ENCODE assay signal across 9 mouse cellular contexts in genomic region chr5:124186465-124186854, GRCm38 (mm10).
DNase-seq lines count a peak whose midpoint lies in the region; ATAC-seq and TF ChIP-seq lines count a peak whose summit lies in the region.
"Had no signal": no experiment of that assay in that cellular context is flagged by ENCODE, and none has a peak within 500 bp of the region (broad histone marks: within the 10 kb centered on the region; RNA-seq: fewer than 3 reads in every experiment).

No protein-coding gene starts in this region.

- H3K9ac ChIP-seq in kidney, embryonic 14.5 days (ENCODE audit: low read depth, low read length) = no peak overlapping the region
- H3K9ac ChIP-seq in limb, embryonic 12.5 days (replicated peaks) = no peak overlapping the region; the same call in 1 of the 2 replicates

- H3K27ac ChIP-seq in kidney, embryonic 14.5 days (ENCODE audit: low read depth, low read length) = no peak overlapping the region
- H3K27ac ChIP-seq in limb, embryonic 12.5 days = peak overlapping the region; percentile 29; the same call in 1 of the 2 replicates
- H3K27ac ChIP-seq: macrophage had no signal

- no peaks in the 10 kb centered on the region for H3K27me3 ChIP-seq in kidney, embryonic 14.5 days (ENCODE audit: control insufficient read depth, insufficient read depth, low read length)
- peaks cover 31% of the 10 kb centered on the region for H3K27me3 ChIP-seq in limb, embryonic 12.5 days

- no peak for TF ChIP-seq POLR2A in lung, adult 2 months (IDR thresholded peaks at IDR 0.05; ENCODE audit: borderline replicate concordance, extremely low read depth, low read depth, low read length)

- no peaks in the 10 kb centered on the region for H3K9me3 ChIP-seq in kidney, embryonic 14.5 days (ENCODE audit: control insufficient read depth, low read length)
- H3K9me3 ChIP-seq in limb, embryonic 12.5 days = no peaks in the 10 kb centered on the region

- TF ChIP-seq CTCF in lung, adult 2 months (IDR thresholded peaks at IDR 0.05; ENCODE audit: insufficient read depth, low read length) = no peak

- 59% methylated on average over 10 of the region's 10 CpGs for WGBS in kidney, embryonic 14.5 days
- WGBS in limb, embryonic 12.5 days = 61% methylated on average over 10 of the region's 10 CpGs
- 66% methylated on average over 10 of the region's 10 CpGs for WGBS in lung, adult 2 months

- H3K4me2 ChIP-seq in kidney, embryonic 14.5 days (replicated peaks; ENCODE audit: low read depth, low read length) = peak overlapping the region; percentile 32; the same call in 1 of the 2 replicates
- H3K4me2 ChIP-seq in limb, embryonic 12.5 days = peak overlapping the region; percentile 48

- peaks cover 14% of the 10 kb centered on the region for H3K4me1 ChIP-seq in kidney, embryonic 14.5 days (ENCODE audit: control insufficient read depth, insufficient read depth, low read length)
- peaks cover 37% of the 10 kb centered on the region for H3K4me1 ChIP-seq in limb, embryonic 12.5 days (replicated peaks)
- peaks cover 27% of the 10 kb centered on the region for H3K4me1 ChIP-seq in lung, adult 2 months (ENCODE audit: control insufficient read depth, insufficient read depth, low read length)

- DNase-seq in kidney, postnatal 25 days = no peak
- DNase-seq in cerebellum, adult 11-12 months = peak; percentile 69
- DNase-seq in frontal cortex, postnatal 36 days (ENCODE audit: low spot score in 2 of 2) = peak; percentile 62 to 74
- DNase-seq in thymus, postnatal 25 days = peak; percentile 55
- DNase-seq in lung, adult 2 months = no peak
- DNase-seq in urinary bladder, adult 2 months (ENCODE audit: low spot score) = no peak

- no peaks in the 10 kb centered on the region for H3K36me3 ChIP-seq in kidney, embryonic 14.5 days (ENCODE audit: control insufficient read depth, insufficient read depth, low read length)
- no peaks in the 10 kb centered on the region for H3K36me3 ChIP-seq in limb, embryonic 12.5 days

- 0 out of 2 replicates have a peak, but pooled peaks have one; percentile 28 for ATAC-seq in kidney, embryonic 14.5 days (ENCODE audit: low FRiP score, low TSS enrichment)
- ATAC-seq in limb, embryonic 12.5 days (ENCODE audit: insufficient number of reproducible peaks, insufficient read depth, low FRiP score, low TSS enrichment, low read depth) = no peak

- no peak overlapping the region for H3K4me3 ChIP-seq in kidney, embryonic 14.5 days (ENCODE audit: low read length)
- peak overlapping the region; percentile 6; the same call in 1 of the 2 replicates for H3K4me3 ChIP-seq in limb, embryonic 12.5 days (replicated peaks)
- H3K4me3 ChIP-seq in lung, adult 2 months (replicated peaks; ENCODE audit: extremely low read depth, low read depth, low read length) = no peak overlapping the region

Comparison
In these comparisons a context has a peak if more than half of its experiments do, and no peak if none do; other contexts are left out.
1. DNase-seq: peak in cerebellum, adult 11-12 months (single experiment), frontal cortex, postnatal 36 days (2 of 2) and thymus, postnatal 25 days (single experiment); none in kidney, postnatal 25 days (0 of 2), lung, adult 2 months (single experiment) and urinary bladder, adult 2 months (single experiment).